In the genomic region with DNA sequence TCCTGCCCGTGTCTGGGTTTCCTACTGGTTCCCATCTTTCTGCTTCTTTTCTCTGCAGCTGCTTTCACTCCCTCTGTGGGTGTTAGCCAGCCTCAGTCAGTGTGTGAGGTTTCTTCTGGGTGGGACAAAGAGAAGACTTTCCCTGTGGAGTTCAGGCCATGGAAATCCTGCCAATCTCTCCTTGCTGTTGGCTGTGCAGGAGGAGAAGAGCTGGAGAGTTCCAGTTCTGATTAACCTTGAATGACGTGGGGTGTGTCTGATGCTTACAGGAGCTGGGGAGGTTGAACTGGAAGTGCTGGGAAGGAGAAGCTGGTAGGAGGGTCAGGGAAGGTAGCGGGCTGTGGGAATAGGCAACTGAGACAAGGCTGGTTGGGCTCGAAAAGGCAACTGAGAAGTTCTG, we compare ENCODE assay signal across 10 mouse cellular contexts. TPM values are rescaled to one million over a fixed set of nuclear protein-coding genes. Genes with fewer than 3 reads are reported as not detected.
DNase-seq lines count a peak whose midpoint lies in the region; ATAC-seq and TF ChIP-seq lines count a peak whose summit lies in the region.
"Had no signal": no experiment of that assay in that cellular context is flagged by ENCODE, and none has a peak within 500 bp of the region (broad histone marks: within the 10 kb centered on the region; RNA-seq: fewer than 3 reads in every experiment).

No protein-coding gene starts in this region.

- 57% methylated on average over 4 of the region's 4 CpGs for WGBS in forebrain, embryonic 15.5 days
- WGBS in olfactory bulb, adult 2 months: 27% methylated on average over 4 of the region's 4 CpGs

- TF ChIP-seq POLR2A in olfactory bulb, adult 2 months (IDR thresholded peaks at IDR 0.05; ENCODE audit: insufficient read depth, low read depth, low read length): no peak

- H3K27ac ChIP-seq in left cerebral cortex, adult 2 months: peak overlapping the region; percentile 60
- H3K27ac ChIP-seq in forebrain, embryonic 15.5 days (replicated peaks): peak overlapping the region; percentile 93
- peak overlapping the region; percentile 62 for H3K27ac ChIP-seq in olfactory bulb, adult 2 months (ENCODE audit: insufficient read depth, low read depth, low read length)
- H3K27ac ChIP-seq: liver, embryonic 13.5 days had no signal

- peaks cover 4% of the 10 kb centered on the region; the same call in 1 of the 2 replicates for H3K36me3 ChIP-seq in forebrain, embryonic 15.5 days
- H3K36me3 ChIP-seq: G1E had no signal

- no peaks in the 10 kb centered on the region for H3K9me3 ChIP-seq in forebrain, embryonic 15.5 days
- H3K9me3 ChIP-seq: liver, embryonic 13.5 days had no signal

- DNase-seq in left cerebral cortex, adult 2 months (ENCODE audit: extremely low spot score in 1 of 2, low spot score in 2 of 2): no peak
- no peak for DNase-seq in left cerebral cortex, adult 18-20 months (ENCODE audit: low spot score in 2 of 2)
- peak; percentile 55 for DNase-seq in heart, postnatal 4 days
- no peak for DNase-seq in embryo, embryonic 11 days
- no peak for DNase-seq in right cerebral cortex, adult 2 months (ENCODE audit: low spot score in 2 of 2)
- DNase-seq in thymus, postnatal 25 days: no peak
- DNase-seq: liver, embryonic 13.5 days had no signal

- no peaks in the 10 kb centered on the region for H3K27me3 ChIP-seq in forebrain, embryonic 15.5 days
- H3K27me3 ChIP-seq: liver, embryonic 13.5 days had no signal

- no peak overlapping the region for H3K4me3 ChIP-seq in left cerebral cortex, adult 2 months
- H3K4me3 ChIP-seq in forebrain, embryonic 15.5 days: no peak overlapping the region
- H3K4me3 ChIP-seq in olfactory bulb, adult 2 months (ENCODE audit: insufficient read depth, low read depth, low read length): no peak overlapping the region
- H3K4me3 ChIP-seq: liver, embryonic 13.5 days had no signal

- H3K4me1 ChIP-seq in forebrain, embryonic 15.5 days: peaks cover 57% of the 10 kb centered on the region
- peaks cover 30% of the 10 kb centered on the region for H3K4me1 ChIP-seq in olfactory bulb, adult 2 months (ENCODE audit: control insufficient read depth, insufficient read depth, low read length)

- no peak for TF ChIP-seq CTCF in left cerebral cortex, adult 2 months (IDR thresholded peaks at IDR 0.05)
- TF ChIP-seq CTCF in olfactory bulb, adult 2 months (IDR thresholded peaks at IDR 0.05; ENCODE audit: insufficient read depth, low read depth, low read length): no peak

- intact Hi-C loops in left cerebral cortex, adult 2 months (cut with DNase I): loop anchor here (5.0 kb wide), 1 partner anchor 106 kb away; no protein-coding TSS in a partner anchor

- no peak overlapping the region for H3K4me2 ChIP-seq in forebrain, embryonic 15.5 days (replicated peaks)
- H3K4me2 ChIP-seq: liver, embryonic 13.5 days had no signal

- H3K9ac ChIP-seq in forebrain, embryonic 15.5 days (replicated peaks): peak overlapping the region; percentile 26; the same call in 1 of the 2 replicates
- H3K9ac ChIP-seq: liver, embryonic 13.5 days had no signal

- peak; percentile 9 for ATAC-seq in forebrain, embryonic 15.5 days (replicated peaks)

RNA-seq across cellular contexts. Expression of gene Farp1, which starts 26.7 kb away (rescaled TPM):
- 100 to 1,000 TPM; 142 to 152 TPM for total RNA-seq in left cerebral cortex, adult 2 months (2021)
- 100 to 1,000 TPM; 129 to 134 TPM for total RNA-seq in left cerebral cortex, adult 18-20 months (2021)
- 31.1 and 35.6 TPM in 2 replicates for polyA plus RNA-seq in forebrain, embryonic 15.5 days (2015; fragmentation: Nextera tagmentation; extraction: Ambion mirVana)
- total RNA-seq in heart, postnatal 4 days (2021): 10 to 100 TPM; 42.9 to 43.2 TPM
- not detected in 2 replicates for polyA plus RNA-seq in olfactory bulb, adult 2 months (2012; ENCODE audit: insufficient read depth, insufficient read length, low replicate concordance, missing spikeins)
